Comparison of ENCODE assay signal across 11 mouse cellular contexts in genomic region chr2:153134237-153134636, GRCm38 (mm10). TPM values are rescaled to one million over a fixed set of nuclear protein-coding genes. Genes with fewer than 3 reads are reported as not detected.
DNase-seq lines count a peak whose midpoint lies in the region; ATAC-seq and TF ChIP-seq lines count a peak whose summit lies in the region.
"Had no signal": no experiment of that assay in that cellular context is flagged by ENCODE, and none has a peak within 500 bp of the region (broad histone marks: within the 10 kb centered on the region; RNA-seq: fewer than 3 reads in every experiment).

No protein-coding gene starts in this region.

- TF ChIP-seq CTCF in liver, embryonic 14.5 days (IDR thresholded peaks at IDR 0.05; ENCODE audit: low read depth), result peak; percentile 50
- 0 out of 2 replicates have a peak, but pooled peaks have one; percentile 3 for TF ChIP-seq CTCF in cortical plate, adult 2 months (IDR thresholded peaks at IDR 0.05; ENCODE audit: extremely low read depth, insufficient read depth, low read length)

- no peak for TF ChIP-seq EP300 in liver, embryonic 14.5 days (IDR thresholded peaks at IDR 0.05; ENCODE audit: low read depth)

- no peak overlapping the region for H3K27ac ChIP-seq in forebrain, embryonic 14.5 days (ENCODE audit: low read depth, low read length)
- H3K27ac ChIP-seq in forebrain, embryonic 11.5 days (ENCODE audit: low read depth, low read length), result no peak overlapping the region
- H3K27ac ChIP-seq in liver, embryonic 14.5 days, result no peak overlapping the region
- no peak overlapping the region for H3K27ac ChIP-seq in liver, embryonic 11.5 days (ENCODE audit: low read depth, low read length)
- no peak overlapping the region for H3K27ac ChIP-seq in cortical plate, adult 2 months (ENCODE audit: insufficient read depth, low read length)
- H3K27ac ChIP-seq: heart, embryonic 13.5 days had no signal

- H3K4me3 ChIP-seq in forebrain, embryonic 14.5 days (ENCODE audit: low read depth, low read length), result no peak overlapping the region
- no peak overlapping the region for H3K4me3 ChIP-seq in forebrain, embryonic 11.5 days (ENCODE audit: low read depth, low read length)
- no peak overlapping the region for H3K4me3 ChIP-seq in liver, embryonic 14.5 days (ENCODE audit: insufficient read depth in 1 of 2, low read depth in 2 of 2, low read length in 2 of 2)
- no peak overlapping the region for H3K4me3 ChIP-seq in liver, embryonic 11.5 days (ENCODE audit: low read depth, low read length)
- no peak overlapping the region for H3K4me3 ChIP-seq in cortical plate, adult 2 months (ENCODE audit: insufficient read depth, low read length)
- H3K4me3 ChIP-seq: heart, embryonic 13.5 days; megakaryocyte, embryonic 14.5 days had no signal

- no peak overlapping the region for H3K4me2 ChIP-seq in forebrain, embryonic 14.5 days (ENCODE audit: low read length)
- H3K4me2 ChIP-seq in forebrain, embryonic 11.5 days (ENCODE audit: low read depth, low read length, severe bottlenecking), result no peak overlapping the region
- no peak overlapping the region for H3K4me2 ChIP-seq in liver, embryonic 14.5 days (ENCODE audit: low read depth)
- H3K4me2 ChIP-seq in liver, embryonic 11.5 days, result no peak overlapping the region
- H3K4me2 ChIP-seq: heart, embryonic 13.5 days had no signal

- ATAC-seq in forebrain, embryonic 14.5 days, result no peak
- no peak for ATAC-seq in forebrain, embryonic 11.5 days (replicated peaks; ENCODE audit: low FRiP score)
- no peak for ATAC-seq in liver, embryonic 14.5 days (ENCODE audit: insufficient read depth)
- no peak; the same call in 1 of the 2 replicates for ATAC-seq in liver, embryonic 11.5 days (replicated peaks; ENCODE audit: low FRiP score)
- peak; percentile 79 for ATAC-seq in megakaryocyte progenitor cell, adult 5-6 weeks (replicated peaks; ENCODE audit: poor library complexity)

- H3K9ac ChIP-seq in forebrain, embryonic 14.5 days (ENCODE audit: low read length), result no peak overlapping the region
- H3K9ac ChIP-seq in forebrain, embryonic 11.5 days (ENCODE audit: low read length), result no peak overlapping the region
- no peak overlapping the region for H3K9ac ChIP-seq in liver, embryonic 14.5 days (replicated peaks)
- H3K9ac ChIP-seq in liver, embryonic 11.5 days (ENCODE audit: low read depth, low read length), result no peak overlapping the region
- H3K9ac ChIP-seq: heart, embryonic 13.5 days had no signal

- no peak for TF ChIP-seq POLR2A in cortical plate, adult 2 months (IDR thresholded peaks at IDR 0.05; ENCODE audit: extremely low read depth, insufficient read depth, low read length)

- H3K36me3 ChIP-seq in forebrain, embryonic 14.5 days (ENCODE audit: control insufficient read depth, insufficient read depth, low read length), result no peaks in the 10 kb centered on the region
- H3K36me3 ChIP-seq in forebrain, embryonic 11.5 days (ENCODE audit: control insufficient read depth, insufficient read depth, low read length), result no peaks in the 10 kb centered on the region
- H3K36me3 ChIP-seq in liver, embryonic 14.5 days (replicated peaks; ENCODE audit: control insufficient read depth, insufficient read depth, low read depth), result no peaks in the 10 kb centered on the region
- H3K36me3 ChIP-seq in liver, embryonic 11.5 days (ENCODE audit: control insufficient read depth, insufficient read depth, low read length), result no peaks in the 10 kb centered on the region
- H3K36me3 ChIP-seq: heart, embryonic 13.5 days had no signal

- WGBS in forebrain, embryonic 14.5 days, result 40% methylated on average over 5 of the region's 5 CpGs
- WGBS in forebrain, embryonic 11.5 days, result 47% methylated on average over 5 of the region's 5 CpGs
- WGBS in liver, embryonic 14.5 days (ENCODE audit: insufficient replicate concordance), result 27% methylated on average over 5 of the region's 5 CpGs
- WGBS in liver, embryonic 11.5 days, result 33% methylated on average over 5 of the region's 5 CpGs

- peak; percentile 15 for DNase-seq in forebrain, embryonic 14.5 days (ENCODE audit: low spot score)
- DNase-seq in forebrain, embryonic 11.5 days (ENCODE audit: low spot score), result no peak
- no peak for DNase-seq in liver, embryonic 14.5 days (ENCODE audit: low read depth in 3 of 3, low spot score in 3 of 3)
- no peak for DNase-seq in liver, embryonic 11.5 days (ENCODE audit: low spot score)
- no peak for DNase-seq in spleen, postnatal 36 days (ENCODE audit: low spot score in 2 of 2)
- no peak for DNase-seq in cerebellum, postnatal 10 days
- DNase-seq: cerebellum, adult 9-10 months had no signal

- H3K27me3 ChIP-seq in forebrain, embryonic 14.5 days (replicated peaks; ENCODE audit: control insufficient read depth, insufficient read depth, low read length), result no peaks in the 10 kb centered on the region
- no peaks in the 10 kb centered on the region for H3K27me3 ChIP-seq in forebrain, embryonic 11.5 days (ENCODE audit: control insufficient read depth, insufficient read depth, low read length)
- H3K27me3 ChIP-seq in liver, embryonic 14.5 days (ENCODE audit: control insufficient read depth, insufficient read depth, low read length), result no peaks in the 10 kb centered on the region
- no peaks in the 10 kb centered on the region; the same call in 1 of the 2 replicates for H3K27me3 ChIP-seq in liver, embryonic 11.5 days (replicated peaks; ENCODE audit: control insufficient read depth, insufficient read depth, low read length)

- H3K9me3 ChIP-seq in forebrain, embryonic 14.5 days (replicated peaks; ENCODE audit: control insufficient read depth, low read length), result no peaks in the 10 kb centered on the region
- H3K9me3 ChIP-seq in forebrain, embryonic 11.5 days (ENCODE audit: control insufficient read depth, low read length), result no peaks in the 10 kb centered on the region
- no peaks in the 10 kb centered on the region for H3K9me3 ChIP-seq in liver, embryonic 14.5 days (ENCODE audit: control insufficient read depth, low read length)
- H3K9me3 ChIP-seq in liver, embryonic 11.5 days (ENCODE audit: control insufficient read depth, low read length), result no peaks in the 10 kb centered on the region
- H3K9me3 ChIP-seq: heart, embryonic 13.5 days; megakaryocyte, embryonic 14.5 days had no signal

- H3K4me1 ChIP-seq in forebrain, embryonic 14.5 days (ENCODE audit: control insufficient read depth, insufficient read depth, low read length), result no peaks in the 10 kb centered on the region
- no peaks in the 10 kb centered on the region for H3K4me1 ChIP-seq in forebrain, embryonic 11.5 days (replicated peaks; ENCODE audit: control insufficient read depth, insufficient read depth, low read length)
- no peaks in the 10 kb centered on the region for H3K4me1 ChIP-seq in liver, embryonic 14.5 days (replicated peaks; ENCODE audit: control insufficient read depth in 2 of 2, insufficient read depth in 2 of 2, low read length in 1 of 2)
- H3K4me1 ChIP-seq in liver, embryonic 11.5 days (replicated peaks; ENCODE audit: control insufficient read depth, insufficient read depth, low read length), result no peaks in the 10 kb centered on the region
- H3K4me1 ChIP-seq in cortical plate, adult 2 months (ENCODE audit: control insufficient read depth, insufficient read depth, low read length), result no peaks in the 10 kb centered on the region

RNA-seq across cellular contexts. Expression of gene Hck, which starts 26.0 kb away (rescaled TPM):
- 1.2 and 1.9 TPM in 2 replicates for polyA plus RNA-seq in forebrain, embryonic 14.5 days (2014; fragmentation: Nextera tagmentation; extraction: Ambion mirVana)
- polyA plus RNA-seq in forebrain, embryonic 11.5 days (2014; fragmentation: Nextera tagmentation; extraction: Ambion mirVana), result 1.8 TPM in 2 replicates
- 5.9 and 6.0 TPM in 2 replicates for polyA plus RNA-seq in liver, embryonic 14.5 days (2012; rRNA removed)
- polyA plus RNA-seq in liver, embryonic 14.5 days (2014; fragmentation: Nextera tagmentation; extraction: Ambion mirVana), result 6.9 and 7.8 TPM in 2 replicates
- polyA plus RNA-seq in liver, embryonic 11.5 days (2014; fragmentation: Nextera tagmentation; extraction: Ambion mirVana), result 5.1 and 5.2 TPM in 2 replicates
- polyA plus RNA-seq in cortical plate, adult 2 months (2012; rRNA removed), result 3.4 and 3.7 TPM in 2 replicates
- 16.3 and 17.3 TPM in 2 replicates for total RNA-seq in megakaryocyte progenitor cell, adult 5-6 weeks (2015)
- 20.1 and 25.7 TPM in 2 replicates for total RNA-seq in megakaryocyte progenitor cell, adult 5-6 weeks (2017)

RNA-seq across cellular contexts. Expression of gene Tm9sf4, which starts 26.9 kb away (rescaled TPM):
- polyA plus RNA-seq in forebrain, embryonic 14.5 days (2014; fragmentation: Nextera tagmentation; extraction: Ambion mirVana), result 54.5 and 69.8 TPM in 2 replicates
- polyA plus RNA-seq in forebrain, embryonic 11.5 days (2014; fragmentation: Nextera tagmentation; extraction: Ambion mirVana), result 71.8 and 79.4 TPM in 2 replicates
- polyA plus RNA-seq in liver, embryonic 14.5 days (2012; rRNA removed), result 13.0 TPM in 2 replicates
- 23.7 and 32.4 TPM in 2 replicates for polyA plus RNA-seq in liver, embryonic 14.5 days (2014; fragmentation: Nextera tagmentation; extraction: Ambion mirVana)
- polyA plus RNA-seq in liver, embryonic 11.5 days (2014; fragmentation: Nextera tagmentation; extraction: Ambion mirVana), result 65.4 and 71.4 TPM in 2 replicates
- polyA plus RNA-seq in cortical plate, adult 2 months (2012; rRNA removed), result 68.4 and 70.5 TPM in 2 replicates
- 59.2 and 60.4 TPM in 2 replicates for total RNA-seq in megakaryocyte progenitor cell, adult 5-6 weeks (2015)
- 65.8 and 89.2 TPM in 2 replicates for total RNA-seq in megakaryocyte progenitor cell, adult 5-6 weeks (2017)
